Mouse (Mus musculus) liver, postnatal 0 days (tissue): Measurements from ENCODE around the gene Fzr1.

Experiments used
- CTCF ChIP-seq: sonication (generic); IDR thresholded peaks from 2 replicates; pipeline ENCODE4 v1.5.1; 2016; ENCODE audit warnings: antibody characterized with exemption, low read depth
- EP300 ChIP-seq: IDR thresholded peaks from 2 replicates; pipeline ENCODE4 v1.6.1; 2016; ENCODE audit warnings: antibody characterized with exemption, low read depth, mild to moderate bottlenecking

- TF ChIP-seq CTCF = no peak
- no peak for TF ChIP-seq EP300
Measured at GRCm38 (mm10) chr10:81362336-81362949, 15.9 kb downstream of the Fzr1 start.
